Mouse (Mus musculus): ENCODE results near the gene Krt5. TPM values are rescaled to one million over a fixed set of nuclear protein-coding genes. Genes with fewer than 3 reads are reported as not detected.
"Not testable (repeated sequence)": the region's sequence is repeated elsewhere in the genome, so short reads cannot be mapped to it uniquely, and the experiment has no call there.

The Krt5 gene
- polyA plus RNA-seq, 1 experiment, result not detected

- Histone ChIP-seq H3K4me3 (ENCODE audit: insufficient read depth, low read depth, low read length) (no peak overlapping the region), H3K4me1 (ENCODE audit: control insufficient read depth, insufficient read depth, low read length) (no peaks in the 10 kb centered on the region), H3K27ac (ENCODE audit: insufficient read depth, low read depth, low read length) (no peak overlapping the region)
- 87% methylated on average over 9 of the region's 9 CpGs for WGBS
- TF ChIP-seq POLR2A (IDR thresholded peaks at IDR 0.05; ENCODE audit: insufficient read depth, low read depth, low read length) (no peak), CTCF (IDR thresholded peaks at IDR 0.05; ENCODE audit: insufficient read depth, low read depth, low read length) (no peak)
Observed at GRCm38 (mm10) chr15:101707454-101707853, 5.2 kb downstream of the Krt5 start.

GRCm38 (mm10) chr15:101704066-101704465, 8.6 kb downstream of the Krt5 start:
- H3K4me3 ChIP-seq (ENCODE audit: insufficient read depth, low read depth, low read length), result no peak overlapping the region
- WGBS, result 87% methylated on average over 4 of the region's 4 CpGs
- TF ChIP-seq POLR2A (IDR thresholded peaks at IDR 0.05; ENCODE audit: insufficient read depth, low read depth, low read length), result no peak
- no peak for TF ChIP-seq CTCF (IDR thresholded peaks at IDR 0.05; ENCODE audit: insufficient read depth, low read depth, low read length)
- no peak overlapping the region for H3K27ac ChIP-seq (ENCODE audit: insufficient read depth, low read depth, low read length)
- H3K4me1 ChIP-seq (ENCODE audit: control insufficient read depth, insufficient read depth, low read length), result no peaks in the 10 kb centered on the region

DNA sequence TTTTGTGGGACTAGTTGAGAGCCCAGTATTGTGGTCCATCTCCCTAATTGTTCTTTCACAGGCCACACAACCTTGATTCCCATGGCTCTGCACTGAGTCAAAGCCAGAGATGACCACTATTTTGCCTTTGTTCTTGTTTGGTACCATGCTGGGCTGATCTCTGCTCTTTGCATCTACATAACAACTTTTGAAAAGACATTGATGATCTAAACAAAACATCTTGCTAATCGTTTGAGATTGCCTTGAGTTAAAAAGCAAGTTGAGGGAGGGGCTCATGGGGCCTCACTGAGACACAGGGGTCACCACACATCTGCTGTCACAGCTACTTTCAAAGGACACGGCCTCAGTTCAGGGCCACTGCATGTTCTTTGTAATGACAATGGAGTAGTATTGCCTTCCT, 10.3 kb downstream of the Krt5 start:
- WGBS, result 36% methylated on average over 2 of the region's 2 CpGs
- Histone ChIP-seq H3K4me1 (ENCODE audit: control insufficient read depth, insufficient read depth, low read length) (no peaks in the 10 kb centered on the region), H3K4me3 (ENCODE audit: insufficient read depth, low read depth, low read length) (no peak overlapping the region), H3K27ac (ENCODE audit: insufficient read depth, low read depth, low read length) (no peak overlapping the region)
- TF ChIP-seq CTCF (IDR thresholded peaks at IDR 0.05; ENCODE audit: insufficient read depth, low read depth, low read length) (no peak), POLR2A (IDR thresholded peaks at IDR 0.05; ENCODE audit: insufficient read depth, low read depth, low read length) (no peak)

GRCm38 (mm10) chr15:101699866-101700265, 12.8 kb downstream of the Krt5 start:
- no peak overlapping the region for H3K4me3 ChIP-seq (ENCODE audit: insufficient read depth, low read depth, low read length)
- no peak for TF ChIP-seq CTCF (IDR thresholded peaks at IDR 0.05; ENCODE audit: insufficient read depth, low read depth, low read length)
- TF ChIP-seq POLR2A (IDR thresholded peaks at IDR 0.05; ENCODE audit: insufficient read depth, low read depth, low read length), result no peak
- WGBS, result 85% methylated on average over 8 of the region's 8 CpGs
- H3K4me1 ChIP-seq (ENCODE audit: control insufficient read depth, insufficient read depth, low read length), result no peaks in the 10 kb centered on the region
- no peak overlapping the region for H3K27ac ChIP-seq (ENCODE audit: insufficient read depth, low read depth, low read length)

- H3K4me3 ChIP-seq (ENCODE audit: insufficient read depth, low read depth, low read length), result no peak overlapping the region
- H3K4me1 ChIP-seq (ENCODE audit: control insufficient read depth, insufficient read depth, low read length), result no peaks in the 10 kb centered on the region
- no peak overlapping the region for H3K27ac ChIP-seq (ENCODE audit: insufficient read depth, low read depth, low read length)
- WGBS, result 60% methylated on average over 3 of the region's 3 CpGs
- TF ChIP-seq CTCF (IDR thresholded peaks at IDR 0.05; ENCODE audit: insufficient read depth, low read depth, low read length), result no peak
- no peak for TF ChIP-seq POLR2A (IDR thresholded peaks at IDR 0.05; ENCODE audit: insufficient read depth, low read depth, low read length)
Observed at GRCm38 (mm10) chr15:101699192-101699591, 13.5 kb downstream of the Krt5 start.

- TF ChIP-seq POLR2A (IDR thresholded peaks at IDR 0.05; ENCODE audit: insufficient read depth, low read depth, low read length) (no peak), CTCF (IDR thresholded peaks at IDR 0.05; ENCODE audit: insufficient read depth, low read depth, low read length) (no peak)
- Histone ChIP-seq H3K27ac (ENCODE audit: insufficient read depth, low read depth, low read length) (no peak overlapping the region), H3K4me1 (ENCODE audit: control insufficient read depth, insufficient read depth, low read length) (no peaks in the 10 kb centered on the region), H3K4me3 (ENCODE audit: insufficient read depth, low read depth, low read length) (no peak overlapping the region)
- WGBS, result 65% methylated on average over 8 of the region's 8 CpGs
Observed at GRCm38 (mm10) chr15:101697326-101698188, 15.1 kb downstream of the Krt5 start.

- no peak within 1 kb of the TSS for H3K4me3 ChIP-seq (ENCODE audit: insufficient read depth, low read depth, low read length)
- no peak for TF ChIP-seq CTCF (IDR thresholded peaks at IDR 0.05; ENCODE audit: insufficient read depth, low read depth, low read length)
- TF ChIP-seq POLR2A (IDR thresholded peaks at IDR 0.05; ENCODE audit: insufficient read depth, low read depth, low read length), result no peak
- 88% methylated on average over 5 of the region's 5 CpGs for WGBS
- no peak within 1 kb of the TSS for H3K27ac ChIP-seq (ENCODE audit: insufficient read depth, low read depth, low read length)
- H3K4me1 ChIP-seq (ENCODE audit: control insufficient read depth, insufficient read depth, low read length), result no peaks in the 10 kb centered on the region
Observed at GRCm38 (mm10) chr15:101694207-101694606, 18.5 kb downstream of the Krt5 start, which contains the start of gene Krt6a. TSS of gene Krt6a (minus strand) at chr15:101694307.

GRCm38 (mm10) chr15:101690460-101690859, 22.2 kb downstream of the Krt5 start:
- H3K27ac ChIP-seq (ENCODE audit: insufficient read depth, low read depth, low read length); H3K4me3 ChIP-seq (ENCODE audit: insufficient read depth, low read depth, low read length); H3K4me1 ChIP-seq (ENCODE audit: control insufficient read depth, insufficient read depth, low read length): not testable (repeated sequence)
- 94% methylated on average over 5 of the region's 5 CpGs for WGBS

DNA sequence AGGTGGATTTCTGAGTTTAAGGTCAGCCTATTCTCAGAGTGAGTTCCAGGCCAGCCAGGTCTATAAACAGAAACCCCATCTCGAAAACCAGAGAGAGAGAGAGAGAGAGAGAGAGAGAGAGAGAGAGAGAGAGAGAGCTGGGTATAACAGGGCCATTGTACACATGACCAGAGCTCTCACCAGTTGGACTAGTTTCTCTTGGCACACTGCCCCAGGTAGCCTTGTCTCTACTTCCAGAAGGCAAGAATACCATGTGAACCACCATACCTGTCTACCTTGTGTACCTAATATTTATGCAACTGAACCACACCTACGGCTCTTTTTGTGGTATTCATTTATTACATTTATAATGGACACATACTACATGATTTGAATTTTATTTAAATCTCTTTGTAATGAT, 24.5 kb downstream of the Krt5 start:
- no peak overlapping the region for H3K27ac ChIP-seq (ENCODE audit: insufficient read depth, low read depth, low read length)
- H3K4me3 ChIP-seq (ENCODE audit: insufficient read depth, low read depth, low read length), result no peak overlapping the region
- TF ChIP-seq CTCF (IDR thresholded peaks at IDR 0.05; ENCODE audit: insufficient read depth, low read depth, low read length) (no peak), POLR2A (IDR thresholded peaks at IDR 0.05; ENCODE audit: insufficient read depth, low read depth, low read length) (no peak)
- 61% methylated on average over 2 of the region's 2 CpGs for WGBS
- H3K4me1 ChIP-seq (ENCODE audit: control insufficient read depth, insufficient read depth, low read length), result no peaks in the 10 kb centered on the region
